Mouse (Mus musculus) lung, postnatal 25 days (tissue): Measurements from ENCODE around the gene Epsti1.

Source experiments
- DNase-seq: peaks from one replicate; pipeline ENCODE4 v3.0.0; 2022; ENCODE audit warnings: low spot score

Epsti1 gene

DNA sequence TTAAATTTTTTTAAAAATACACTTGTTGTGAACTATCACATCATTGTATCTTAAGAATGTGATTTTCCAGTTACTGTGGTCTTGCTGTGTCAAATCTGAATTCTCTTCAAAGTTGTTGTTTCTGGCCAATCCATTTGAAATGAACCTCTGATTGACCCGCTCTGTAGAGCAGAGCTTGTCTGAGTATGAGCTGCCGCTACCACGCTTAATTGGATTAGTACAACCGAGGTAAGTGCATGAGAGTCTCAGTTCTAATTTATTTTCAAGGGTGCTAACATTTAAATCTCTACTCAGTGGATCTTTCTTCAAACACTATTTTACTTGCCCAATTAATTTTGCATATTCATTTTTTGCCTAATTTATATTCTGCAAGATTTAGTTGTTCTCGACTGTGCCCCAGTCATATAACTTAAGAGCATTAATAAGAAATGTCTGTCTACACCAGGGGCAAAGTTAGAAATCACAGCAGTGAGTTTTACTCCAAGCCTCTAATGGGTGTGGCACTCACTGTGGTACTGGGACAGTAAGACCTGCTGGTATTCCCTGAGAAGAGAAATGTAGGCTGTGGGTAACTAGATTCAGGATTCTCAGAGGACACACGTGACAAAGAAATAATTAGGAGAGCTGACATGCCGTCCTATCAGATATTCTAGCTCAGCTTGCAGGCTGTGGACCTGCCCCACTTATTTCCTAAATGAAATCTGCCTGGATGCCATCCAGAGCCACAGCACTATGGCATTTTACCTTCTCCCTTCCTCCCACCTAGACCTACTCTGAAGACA, 111.7 kb downstream of the Epsti1 start:
- no peak for DNase-seq

DNA sequence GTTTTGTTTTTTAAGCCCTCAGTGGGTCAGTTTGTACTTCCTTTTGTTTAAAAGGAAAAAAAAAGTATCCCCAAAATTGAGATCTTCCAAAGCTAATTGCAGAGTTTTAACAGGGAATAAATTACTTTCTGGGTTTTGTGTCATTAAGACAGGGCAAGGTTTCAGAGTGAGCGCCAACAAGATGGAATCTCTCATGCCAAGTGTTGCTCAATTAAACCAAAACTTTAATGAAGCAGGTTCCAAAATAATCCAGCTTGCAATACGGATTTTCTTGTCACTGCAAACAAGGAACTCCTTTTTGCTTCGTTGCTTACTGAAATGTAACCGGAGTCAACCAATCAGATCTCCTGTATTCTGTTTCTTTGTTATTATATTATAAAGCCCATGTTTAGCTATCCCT, 112.4 kb downstream of the Epsti1 start:
- no peak for DNase-seq

DNA sequence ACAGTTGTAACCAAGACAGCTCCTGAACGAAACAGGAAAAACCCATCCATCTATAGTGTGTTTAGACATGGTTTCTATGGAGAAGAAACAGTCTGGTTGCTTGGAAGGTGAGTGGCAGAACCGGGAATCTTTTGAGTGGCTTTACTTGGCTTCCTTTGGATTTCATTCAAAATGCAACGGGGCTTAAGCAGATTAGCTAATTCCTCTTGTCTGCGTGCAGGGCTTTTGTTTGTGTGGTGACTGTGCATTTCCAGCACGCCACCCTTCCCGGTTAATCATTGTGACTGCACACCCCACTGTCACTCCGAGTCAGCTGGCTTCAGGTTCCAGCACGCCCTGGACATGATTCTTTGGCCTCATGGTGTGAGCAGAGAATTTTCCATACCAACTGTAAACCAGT, 115.9 kb downstream of the Epsti1 start:
- no peak for DNase-seq

DNA sequence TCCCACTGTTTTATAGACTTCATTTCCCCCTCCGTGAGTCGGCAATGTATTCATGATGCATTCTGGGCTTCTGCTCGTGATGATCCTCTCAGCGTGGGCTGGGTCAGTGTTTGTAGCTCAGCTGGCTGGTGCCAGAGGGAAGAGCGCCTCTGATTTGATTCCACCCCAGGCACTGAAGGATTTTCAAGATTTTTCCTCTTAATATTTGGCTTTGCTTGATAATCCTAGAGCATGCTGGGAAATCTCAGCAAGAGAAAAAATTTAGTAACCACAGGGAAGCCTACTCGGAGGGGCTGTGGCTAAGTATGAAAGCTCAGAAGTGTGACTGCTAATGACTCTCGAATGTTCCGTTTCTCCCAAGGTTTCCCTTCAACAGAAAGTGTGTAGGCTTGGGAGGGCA, 134.8 kb downstream of the Epsti1 start:
- no peak for DNase-seq

DNA sequence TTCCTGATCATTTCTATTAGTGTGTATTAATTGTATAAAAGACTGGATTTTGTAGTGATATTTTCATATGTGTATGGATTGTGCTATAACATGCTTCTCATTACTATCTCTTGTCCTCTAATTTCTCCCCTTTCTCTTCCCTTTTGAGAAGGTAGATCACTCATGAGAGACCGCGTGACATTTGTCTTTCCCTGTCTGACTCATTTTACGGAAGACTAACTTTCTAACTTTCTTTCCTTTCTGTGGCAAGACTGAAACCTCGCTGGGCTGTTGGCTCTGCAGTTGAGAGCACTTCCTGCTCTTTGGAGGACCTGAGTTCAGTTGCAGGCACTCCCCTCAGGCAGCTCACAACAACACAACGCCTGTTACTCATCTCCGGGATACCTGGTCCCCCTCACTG, 136.6 kb downstream of the Epsti1 start:
- no peak for DNase-seq

DNA sequence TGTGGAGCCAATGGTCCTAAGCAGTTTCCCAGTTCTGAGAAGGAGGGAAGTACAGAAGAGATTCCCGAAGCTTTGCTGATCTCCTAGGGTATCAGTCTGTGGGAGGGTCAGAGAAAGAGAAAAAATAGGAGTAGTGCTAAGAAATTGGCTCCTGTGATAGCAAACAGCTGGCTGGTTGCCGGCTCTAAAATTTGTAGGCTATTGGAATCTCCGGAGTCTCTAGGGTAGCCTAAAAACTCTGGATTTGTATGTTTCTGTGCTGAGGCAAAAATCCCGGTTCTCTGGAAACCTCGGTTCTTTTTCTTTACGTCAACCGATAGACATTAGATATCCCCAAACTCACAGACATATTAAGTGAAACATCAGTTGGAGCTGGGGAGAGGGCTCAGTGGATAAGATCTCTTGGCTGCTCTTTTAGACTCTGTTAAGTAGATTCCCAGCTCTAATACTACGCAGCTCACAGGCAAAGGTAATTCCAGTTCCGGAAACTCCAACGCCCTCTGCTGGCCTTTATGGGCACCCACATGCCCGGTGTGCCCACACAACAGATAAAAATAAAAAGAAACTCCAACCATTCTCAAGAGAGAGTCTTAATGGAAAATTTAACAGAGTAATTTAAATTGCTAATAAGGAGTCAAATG, 138.0 kb downstream of the Epsti1 start:
- no peak for DNase-seq

DNA sequence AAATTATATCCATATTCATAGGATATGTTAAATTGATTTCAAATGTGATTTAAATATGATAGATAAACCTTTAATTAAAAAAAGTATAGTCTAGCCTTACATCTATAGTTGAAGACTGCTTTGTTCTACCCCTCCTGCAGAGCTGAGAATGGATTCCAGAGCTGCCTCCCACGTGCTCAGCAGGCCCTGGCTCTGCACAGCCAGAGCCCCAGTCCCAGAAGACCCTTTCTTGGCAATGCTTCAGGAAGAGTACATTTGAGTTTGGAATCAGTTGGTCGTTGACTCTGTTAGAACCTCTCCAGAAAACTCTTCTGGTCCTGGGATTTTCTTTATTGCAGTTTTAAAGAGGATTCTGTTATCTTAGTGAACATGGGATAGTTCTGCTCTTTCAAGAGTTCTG, 139.0 kb downstream of the Epsti1 start:
- no peak for DNase-seq

DNA sequence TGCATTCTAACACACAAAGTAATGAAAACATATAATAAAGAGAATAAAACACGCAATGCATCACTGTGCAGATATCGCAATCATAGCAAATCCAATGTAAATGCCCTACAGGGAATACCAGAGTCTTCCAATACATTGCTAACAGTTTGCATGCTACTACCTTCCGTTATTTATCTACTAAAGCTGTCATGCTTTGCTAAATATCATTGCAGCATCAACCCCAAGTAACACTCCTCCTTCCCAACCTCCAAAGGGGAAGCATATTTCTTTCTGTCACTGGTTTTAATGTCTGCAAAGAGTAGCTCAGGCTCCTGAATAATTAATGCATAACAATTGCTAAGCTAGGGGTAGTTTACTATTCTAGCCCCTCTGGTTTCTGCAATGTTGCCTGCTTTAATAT, 144.2 kb downstream of the Epsti1 start:
- DNase-seq, result no peak

DNA sequence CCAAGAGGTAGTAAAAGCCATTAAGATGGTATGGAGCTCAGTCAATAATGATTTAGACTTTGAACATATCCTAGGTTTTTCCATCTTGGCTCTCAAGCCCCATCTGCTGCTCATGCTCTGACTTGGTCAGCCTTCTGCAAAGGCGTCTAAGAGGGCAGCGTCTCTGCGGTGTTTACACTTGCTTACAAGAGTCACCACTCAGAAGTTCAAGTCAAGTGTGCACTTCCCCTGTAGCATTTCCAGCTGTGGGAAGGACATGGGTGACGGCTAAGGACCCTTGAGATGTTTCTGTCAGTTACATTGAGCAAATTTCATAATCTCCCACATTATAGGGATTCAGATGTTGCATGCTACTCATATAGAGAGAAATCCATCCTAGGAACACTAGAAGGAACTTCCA, 144.6 kb downstream of the Epsti1 start:
- no peak for DNase-seq
